Mouse (Mus musculus) MEL (cell line): ENCODE data around the gene Rasl10b. TPM values are rescaled to one million over a fixed set of nuclear protein-coding genes. Genes with fewer than 3 reads are reported as not detected.

Source experiments
- DNase-seq: peaks from one replicate; pipeline ENCODE4 v3.0.0; 2011; ENCODE audit warnings: low read depth, low spot score
- H3K27ac ChIP-seq: 2 replicates; pipeline ENCODE4 v1.5.1; 2012; ENCODE audit warnings: low read depth, mild to moderate bottlenecking, control low read depth, low read length, moderate library complexity; ENCODE audit not compliant: control insufficient read depth
- H3K27me3 ChIP-seq, 2 experiments: fragments of 150-350 bp in 1 of 2; sonication (generic) in 1 of 2; 2 replicates each; pipeline ENCODE4 v1.6.1; 2012; ENCODE audit warnings: low read length in 2 of 2, mild to moderate bottlenecking in 2 of 2, improper control_type of control experiment in 1 of 2, moderate library complexity in 1 of 2; ENCODE audit not compliant: insufficient read depth in 2 of 2, control insufficient read depth in 1 of 2
- H3K36me3 ChIP-seq, 2 experiments: 2 replicates each; pipeline ENCODE4 v1.6.1; 2012 to 2014; ENCODE audit warnings: low read length in 2 of 2, improper control_type of control experiment in 1 of 2, inconsistent platforms in 1 of 2, mild to moderate bottlenecking in 1 of 2; ENCODE audit not compliant: insufficient read depth in 2 of 2, control insufficient read depth in 1 of 2
- H3K4me1 ChIP-seq, 2 experiments: fragments of 150-350 bp in 1 of 2; sonication (generic) in 1 of 2; 2 replicates each; pipeline ENCODE4 v1.6.1; 2012; ENCODE audit warnings: low read length in 2 of 2, improper control_type of control experiment in 1 of 2, mild to moderate bottlenecking in 1 of 2; ENCODE audit not compliant: insufficient read depth in 2 of 2, control insufficient read depth in 1 of 2
- H3K4me3 ChIP-seq, 2 experiments: fragments of 150-350 bp in 1 of 2; sonication (generic) in 1 of 2; 2 replicates each; pipeline ENCODE4 v1.5.1; 2012; ENCODE audit warnings: low read depth in 2 of 2, low read length in 2 of 2, mild to moderate bottlenecking in 2 of 2, moderate library complexity in 2 of 2, control low read depth in 1 of 2, improper control_type of control experiment in 1 of 2; ENCODE audit not compliant: control insufficient read depth in 1 of 2, insufficient read depth in 1 of 2
- H3K79me2 ChIP-seq: 2 replicates; pipeline ENCODE4 v1.6.1; 2012; ENCODE audit warnings: mild to moderate bottlenecking, low read length, moderate library complexity; ENCODE audit not compliant: control insufficient read depth, poor library complexity, insufficient read depth
- H3K9ac ChIP-seq: 2 replicates; pipeline ENCODE4 v1.6.1; 2012; ENCODE audit warnings: low read depth, mild to moderate bottlenecking, control low read depth, low read length, moderate library complexity; ENCODE audit not compliant: control insufficient read depth, poor library complexity, severe bottlenecking
- H3K9me3 ChIP-seq: fragments of 150-350 bp; sonication (generic); replicated peaks from 2 replicates; pipeline ENCODE4 v1.6.1; 2012; ENCODE audit warnings: mild to moderate bottlenecking, low read length, improper control_type of control experiment, moderate library complexity; ENCODE audit not compliant: insufficient read depth
- BHLHE40 ChIP-seq: IDR thresholded peaks from 2 replicates; pipeline ENCODE4 v1.6.1; 2012; ENCODE audit warnings: low read depth, mild to moderate bottlenecking, inconsistent platforms, low read length, improper control_type of control experiment, borderline replicate concordance
- CHD1 ChIP-seq: IDR thresholded peaks from 2 replicates; pipeline ENCODE4 v1.6.1; 2012; ENCODE audit warnings: low read depth, mild to moderate bottlenecking, inconsistent platforms, low read length, improper control_type of control experiment
- ELF1 ChIP-seq: IDR thresholded peaks from 2 replicates; pipeline ENCODE4 v1.6.1; 2014; ENCODE audit warnings: low read depth, mild to moderate bottlenecking, inconsistent platforms, low read length, improper control_type of control experiment, moderate library complexity
- EP300 ChIP-seq, 2 experiments: IDR thresholded peaks; 2 replicates each; pipeline ENCODE4 v1.6.1; 2011; ENCODE audit warnings: improper control_type of control experiment in 2 of 2, low read length in 2 of 2, low read depth in 1 of 2, mild to moderate bottlenecking in 1 of 2
- ETS1 ChIP-seq: IDR thresholded peaks from 2 replicates; pipeline ENCODE4 v1.6.1; 2012; ENCODE audit warnings: low read depth, mild to moderate bottlenecking, inconsistent platforms, low read length, improper control_type of control experiment, moderate library complexity
- GATA1 ChIP-seq: IDR thresholded peaks from 2 replicates; pipeline ENCODE4 v1.6.1; 2011; ENCODE audit warnings: low read depth, low read length, improper control_type of control experiment
- JUND ChIP-seq: IDR thresholded peaks from 2 replicates; pipeline ENCODE4 v1.6.1; 2011; ENCODE audit warnings: low read depth, mild to moderate bottlenecking, improper control_type of control experiment, low read length
- KAT2A ChIP-seq: conservative IDR thresholded peaks from 2 replicates; pipeline ENCODE4 v1.6.1; 2012; ENCODE audit warnings: low read depth, low read length, improper control_type of control experiment, inconsistent platforms
- MAX ChIP-seq: IDR thresholded peaks from 2 replicates; pipeline ENCODE4 v1.6.1; 2011; ENCODE audit warnings: low read length, improper control_type of control experiment
- MEF2A ChIP-seq: IDR thresholded peaks from 2 replicates; pipeline ENCODE4 v1.6.1; 2014; ENCODE audit warnings: low read depth, mild to moderate bottlenecking, inconsistent platforms, low read length, improper control_type of control experiment; ENCODE audit not compliant: poor library complexity, insufficient replicate concordance, severe bottlenecking; ENCODE audit errors: extremely low read depth
- MXI1 ChIP-seq: IDR thresholded peaks from 2 replicates; pipeline ENCODE4 v1.6.1; 2011; ENCODE audit warnings: mild to moderate bottlenecking, low read depth, low read length, improper control_type of control experiment
- MYB ChIP-seq: IDR thresholded peaks from 2 replicates; pipeline ENCODE4 v1.6.1; 2011; ENCODE audit warnings: mild to moderate bottlenecking, low read depth, low read length, improper control_type of control experiment
- POLR2A ChIP-seq, 2 experiments: IDR thresholded peaks; 2 replicates each; pipeline ENCODE4 v1.6.1; 2011 to 2012; ENCODE audit warnings: low read length in 2 of 2, mild to moderate bottlenecking in 2 of 2, control low read depth in 1 of 2, improper control_type of control experiment in 1 of 2, low read depth in 1 of 2, moderate library complexity in 1 of 2; ENCODE audit not compliant: control insufficient read depth in 1 of 2, insufficient read depth in 1 of 2, poor library complexity in 1 of 2
- POLR2AphosphoS2 ChIP-seq: IDR thresholded peaks from 2 replicates; pipeline ENCODE4 v1.6.1; 2011; ENCODE audit warnings: low read length, improper control_type of control experiment
- POLR2AphosphoS5 ChIP-seq: IDR thresholded peaks from 2 replicates; pipeline ENCODE4 v1.6.1; 2012; ENCODE audit warnings: low read depth, borderline replicate concordance, mild to moderate bottlenecking, inconsistent platforms, low read length, moderate library complexity, mixed read lengths
- RCOR1 ChIP-seq: IDR thresholded peaks from 2 replicates; pipeline ENCODE4 v1.6.1; 2012; ENCODE audit warnings: low read depth, mild to moderate bottlenecking, inconsistent platforms, low read length, improper control_type of control experiment
- SIN3A ChIP-seq: IDR thresholded peaks from 2 replicates; pipeline ENCODE4 v1.6.1; 2012; ENCODE audit warnings: low read length, improper control_type of control experiment, inconsistent platforms
- TBP ChIP-seq: IDR thresholded peaks from 2 replicates; pipeline ENCODE4 v1.8.0; 2011; ENCODE audit warnings: low read depth, low read length, improper control_type of control experiment
- USF1 ChIP-seq: IDR thresholded peaks from 2 replicates; pipeline ENCODE4 v1.6.1; 2014; ENCODE audit warnings: low read depth, mild to moderate bottlenecking, inconsistent platforms, low read length, improper control_type of control experiment, moderate library complexity
- USF2 ChIP-seq, 2 experiments: IDR thresholded peaks; 2 replicates each; pipeline ENCODE4 v1.6.1; 2011 to 2012; ENCODE audit warnings: improper control_type of control experiment in 2 of 2, low read length in 2 of 2, borderline replicate concordance in 1 of 2, inconsistent platforms in 1 of 2, low read depth in 1 of 2, mild to moderate bottlenecking in 1 of 2; ENCODE audit not compliant: insufficient read depth in 1 of 2
- ZKSCAN1 ChIP-seq: IDR thresholded peaks from 2 replicates; pipeline ENCODE4 v1.6.1; 2012; ENCODE audit warnings: low read depth, mild to moderate bottlenecking, inconsistent platforms, low read length, improper control_type of control experiment, moderate library complexity
- ZNF384 ChIP-seq: IDR thresholded peaks from 2 replicates; pipeline ENCODE4 v1.6.1; 2012; ENCODE audit warnings: low read depth, mild to moderate bottlenecking, inconsistent platforms, low read length, improper control_type of control experiment
- polyA plus RNA-seq, 2 experiments: library from polyadenylated mRNA; stranded (reverse) in 1 of 2; unstranded in 1 of 2; fragments of >175 nt in 1 of 2; fragments of >200 nt in 1 of 2; gene quantifications; 2 replicates each; pipeline versions ENCODE4 v1.2.1 to v1.2.4; 2012; ENCODE audit warnings: low replicate concordance in 2 of 2, low read depth in 1 of 2; ENCODE audit not compliant: insufficient read length in 2 of 2, insufficient read depth in 1 of 2, missing spikeins in 1 of 2
- total RNA-seq: library from RNA; depleted of rRNA; stranded (reverse); fragments of 300-350 nt; gene quantifications from 2 replicates; pipeline ENCODE4 v1.2.3, GENCODE M21; 2012

Rasl10b gene
- total and polyA plus RNA-seq, 3 experiments = 0.04 TPM; not detected in 2

DNA sequence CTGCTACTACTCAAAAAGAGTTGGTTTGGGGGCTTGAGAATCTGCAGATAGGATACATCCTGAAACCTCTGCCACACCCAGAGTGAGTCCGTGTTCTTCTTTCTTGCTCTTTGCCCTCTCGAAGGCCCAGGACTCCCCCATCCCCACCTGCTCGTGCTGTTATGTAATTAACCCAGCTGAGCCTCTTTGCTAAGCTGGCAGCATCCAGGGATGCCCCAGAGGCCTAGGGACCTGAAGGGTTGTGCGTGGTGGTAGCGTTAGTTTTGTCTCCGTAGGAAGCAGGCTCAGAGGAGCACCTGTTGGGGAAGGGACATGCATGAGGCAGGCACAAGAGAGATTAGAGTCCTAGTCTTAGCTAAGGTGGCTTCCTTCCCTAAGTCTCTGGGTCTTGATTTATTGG is 1.6 kb downstream of the Rasl10b start:
- Histone ChIP-seq H3K36me3 (no peaks in the 10 kb centered on the region), H3K9ac (no peak overlapping the region), H3K27me3 (peaks cover 2 to 8% of the 10 kb centered on the region in 2 experiments; a peak in 3 of 4 replicates), H3K4me3 (no peak overlapping the region), H3K4me1 (no peaks in the 10 kb centered on the region), H3K9me3 (no peaks in the 10 kb centered on the region), H3K79me2 (no peaks in the 10 kb centered on the region), H3K27ac (no peak overlapping the region)
- no peak for DNase-seq
- TF ChIP-seq JUND (no peak), CHD1 (no peak), TBP (no peak), MEF2A (no peak), KAT2A (no peak), ZNF384 (no peak), POLR2AphosphoS2 (no peak), MAX (no peak), RCOR1 (no peak), MXI1 (no peak), BHLHE40 (no peak), POLR2A (IDR thresholded peaks at IDR 0.05; ENCODE audit: control insufficient read depth in 1 of 2, insufficient read depth in 1 of 2, low read depth in 1 of 2, low read length in 2 of 2, poor library complexity in 1 of 2) (no peak), USF1 (no peak), ETS1 (no peak)
- TF ChIP-seq, all 39 proteins: peak for 0

DNA sequence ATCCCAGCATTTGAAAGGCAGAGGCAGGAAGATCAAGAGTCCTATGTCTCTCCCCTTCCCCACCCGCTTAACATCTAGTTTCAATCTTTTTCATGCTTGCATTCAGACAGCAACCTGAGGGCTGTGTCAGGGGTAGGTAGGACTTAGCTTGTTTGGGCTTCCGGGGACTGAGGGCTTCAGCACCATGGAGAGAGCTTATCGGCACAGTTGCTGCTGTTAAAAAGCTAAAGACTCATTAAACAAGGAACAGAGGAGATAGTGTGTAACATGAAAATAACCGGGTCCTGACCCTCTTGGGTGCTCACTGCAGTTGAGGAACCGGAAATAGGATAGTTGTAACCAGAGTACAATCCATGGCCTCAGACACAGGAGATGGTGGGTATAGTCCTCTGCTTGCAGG is 8.1 kb downstream of the Rasl10b start:
- H3K9me3 ChIP-seq = no peaks in the 10 kb centered on the region
- H3K9ac ChIP-seq = no peak overlapping the region
- H3K27me3 ChIP-seq = peaks cover 2 to 6% of the 10 kb centered on the region in 2 experiments; a peak in 3 of 4 replicates
- H3K27ac ChIP-seq = no peak overlapping the region
- no peak overlapping the region for H3K4me3 ChIP-seq
- H3K4me1 ChIP-seq = no peaks in the 10 kb centered on the region
- no peaks in the 10 kb centered on the region for H3K36me3 ChIP-seq
- no peaks in the 10 kb centered on the region for H3K79me2 ChIP-seq
- TF ChIP-seq GATA1 (peak; percentile 78), MAX (peak; percentile 23; the same call in 1 of the 2 replicates), USF2 (IDR thresholded peaks at IDR 0.05; ENCODE audit: borderline replicate concordance in 1 of 2, insufficient read depth in 1 of 2, low read depth in 1 of 2, low read length in 2 of 2) (no peak), MYB (no peak), POLR2AphosphoS5 (no peak), ELF1 (0 out of 2 replicates have a peak, but pooled peaks have one; percentile 54), EP300 (IDR thresholded peaks at IDR 0.05; ENCODE audit: low read depth in 1 of 2, low read length in 2 of 2) (0 out of 4 replicates have a peak, but pooled peaks of 1 of the 2 experiments have one; percentile 59), MXI1 (peak; percentile 85), SIN3A (peak; percentile 99), ZKSCAN1 (no peak), TBP (no peak), POLR2AphosphoS2 (no peak)
- DNase-seq = peak; percentile 92
